Mouse (Mus musculus): ENCODE results near the gene Socs2. TPM values are rescaled to one million over a fixed set of nuclear protein-coding genes. Genes with fewer than 3 reads are reported as not detected.
A peak's percentile ranks its signal among the peaks of the same experiment; 100 is the strongest.

The Socs2 gene
- polyA plus RNA-seq, 1 experiment from 2014 or later, result 19.4 TPM

GRCm38 (mm10) chr10:95416361-95416684 lies 657 bp downstream of the Socs2 start:
- Histone ChIP-seq H3K27me3 (replicated peaks; ENCODE audit: control insufficient read depth, insufficient read depth, low read length) (peaks cover 36% of the 10 kb centered on the region), H3K4me3 (ENCODE audit: low read depth, low read length) (peak overlapping the region; percentile 78), H3K4me2 (peak overlapping the region; percentile 99), H3K36me3 (ENCODE audit: control insufficient read depth, insufficient read depth, low read length) (no peaks in the 10 kb centered on the region), H3K9ac (ENCODE audit: low read depth, low read length) (peak overlapping the region; percentile 85), H3K27ac (ENCODE audit: low read depth, low read length) (peak overlapping the region; percentile 79), H3K4me1 (replicated peaks; ENCODE audit: control insufficient read depth, insufficient read depth, low read length) (peaks cover 15% of the 10 kb centered on the region), H3K9me3 (ENCODE audit: control insufficient read depth, low read length) (no peaks in the 10 kb centered on the region)
- ATAC-seq (replicated peaks; ENCODE audit: low FRiP score) (peak; percentile 48), DNase-seq (ENCODE audit: low spot score) (no peak)
- under 1% methylated on average over 29 of the region's 34 CpGs for WGBS

- Histone ChIP-seq H3K27ac (ENCODE audit: low read depth, low read length) (no peak overlapping the region; the same call in 1 of the 2 replicates), H3K27me3 (replicated peaks; ENCODE audit: control insufficient read depth, insufficient read depth, low read length) (peaks cover 36% of the 10 kb centered on the region), H3K9ac (ENCODE audit: low read depth, low read length) (peak overlapping the region; percentile 85), H3K4me3 (ENCODE audit: low read depth, low read length) (peak overlapping the region; percentile 78), H3K4me2 (peak overlapping the region; percentile 99), H3K4me1 (replicated peaks; ENCODE audit: control insufficient read depth, insufficient read depth, low read length) (peaks cover 15% of the 10 kb centered on the region), H3K36me3 (ENCODE audit: control insufficient read depth, insufficient read depth, low read length) (no peaks in the 10 kb centered on the region), H3K9me3 (ENCODE audit: control insufficient read depth, low read length) (no peaks in the 10 kb centered on the region)
- WGBS, result under 1% methylated on average over 65 of the region's 65 CpGs
- DNase-seq (ENCODE audit: low spot score) (peak; percentile 71), ATAC-seq (replicated peaks; ENCODE audit: low FRiP score) (peak; percentile 13; the same call in 1 of the 2 replicates)
These were observed 1.2 kb downstream of the Socs2 start for GRCm38 (mm10) chr10:95415533-95416360.

GRCm38 (mm10) chr10:95415159-95415532 lies 1.8 kb downstream of the Socs2 start:
- 1% methylated on average over 15 of the region's 15 CpGs for WGBS
- H3K27me3 ChIP-seq (replicated peaks; ENCODE audit: control insufficient read depth, insufficient read depth, low read length), result peaks cover 36% of the 10 kb centered on the region
- H3K4me3 ChIP-seq (ENCODE audit: low read depth, low read length), result peak overlapping the region; percentile 78
- peaks cover 15% of the 10 kb centered on the region for H3K4me1 ChIP-seq (replicated peaks; ENCODE audit: control insufficient read depth, insufficient read depth, low read length)
- ATAC-seq (replicated peaks; ENCODE audit: low FRiP score) (no peak), DNase-seq (ENCODE audit: low spot score) (no peak)
- no peaks in the 10 kb centered on the region for H3K36me3 ChIP-seq (ENCODE audit: control insufficient read depth, insufficient read depth, low read length)
- peak overlapping the region; percentile 99 for H3K4me2 ChIP-seq
- H3K9me3 ChIP-seq (ENCODE audit: control insufficient read depth, low read length), result no peaks in the 10 kb centered on the region
- peak overlapping the region; percentile 85 for H3K9ac ChIP-seq (ENCODE audit: low read depth, low read length)
- H3K27ac ChIP-seq (ENCODE audit: low read depth, low read length), result no peak overlapping the region

- H3K9me3 ChIP-seq (ENCODE audit: control insufficient read depth, low read length), result no peaks in the 10 kb centered on the region
- no peaks in the 10 kb centered on the region for H3K36me3 ChIP-seq (ENCODE audit: control insufficient read depth, insufficient read depth, low read length)
- 1% methylated on average over 65 of the region's 65 CpGs for WGBS
- peaks cover 15% of the 10 kb centered on the region for H3K4me1 ChIP-seq (replicated peaks; ENCODE audit: control insufficient read depth, insufficient read depth, low read length)
- peak overlapping the region; percentile 78 for H3K4me3 ChIP-seq (ENCODE audit: low read depth, low read length)
- H3K27me3 ChIP-seq (replicated peaks; ENCODE audit: control insufficient read depth, insufficient read depth, low read length), result peaks cover 36% of the 10 kb centered on the region
- ATAC-seq (replicated peaks; ENCODE audit: low FRiP score), result no peak
- peak overlapping the region; percentile 99 for H3K4me2 ChIP-seq
- H3K27ac ChIP-seq (ENCODE audit: low read depth, low read length), result no peak overlapping the region
- H3K9ac ChIP-seq (ENCODE audit: low read depth, low read length), result peak overlapping the region; percentile 85
- DNase-seq (ENCODE audit: low spot score), result peak; percentile 52
These were observed 2.4 kb downstream of the Socs2 start for GRCm38 (mm10) chr10:95414316-95415158.

- Histone ChIP-seq H3K9ac (ENCODE audit: low read depth, low read length) (no peak overlapping the region), H3K4me2 (no peak overlapping the region), H3K36me3 (ENCODE audit: control insufficient read depth, insufficient read depth, low read length) (no peaks in the 10 kb centered on the region), H3K27me3 (replicated peaks; ENCODE audit: control insufficient read depth, insufficient read depth, low read length) (peaks cover 30% of the 10 kb centered on the region), H3K27ac (ENCODE audit: low read depth, low read length) (no peak overlapping the region), H3K9me3 (ENCODE audit: control insufficient read depth, low read length) (no peaks in the 10 kb centered on the region), H3K4me1 (replicated peaks; ENCODE audit: control insufficient read depth, insufficient read depth, low read length) (peaks cover 10% of the 10 kb centered on the region), H3K4me3 (ENCODE audit: low read depth, low read length) (no peak overlapping the region)
- 84% methylated on average over 9 of the region's 9 CpGs for WGBS
- no peak for ATAC-seq (replicated peaks; ENCODE audit: low FRiP score)
- no peak for DNase-seq (ENCODE audit: low spot score)
These were observed 5.8 kb downstream of the Socs2 start for GRCm38 (mm10) chr10:95411139-95411538.

GRCm38 (mm10) chr10:95410709-95411108 lies 6.3 kb downstream of the Socs2 start:
- DNase-seq (ENCODE audit: low spot score), result no peak
- 87% methylated on average over 7 of the region's 7 CpGs for WGBS
- Histone ChIP-seq H3K9ac (ENCODE audit: low read depth, low read length) (no peak overlapping the region), H3K4me1 (replicated peaks; ENCODE audit: control insufficient read depth, insufficient read depth, low read length) (peaks cover 10% of the 10 kb centered on the region), H3K36me3 (ENCODE audit: control insufficient read depth, insufficient read depth, low read length) (no peaks in the 10 kb centered on the region), H3K4me3 (ENCODE audit: low read depth, low read length) (no peak overlapping the region), H3K27ac (ENCODE audit: low read depth, low read length) (no peak overlapping the region), H3K9me3 (ENCODE audit: control insufficient read depth, low read length) (no peaks in the 10 kb centered on the region), H3K4me2 (no peak overlapping the region), H3K27me3 (replicated peaks; ENCODE audit: control insufficient read depth, insufficient read depth, low read length) (peaks cover 29% of the 10 kb centered on the region)
- ATAC-seq (replicated peaks; ENCODE audit: low FRiP score), result no peak

- Histone ChIP-seq H3K4me3 (ENCODE audit: low read depth, low read length) (no peak overlapping the region), H3K27me3 (replicated peaks; ENCODE audit: control insufficient read depth, insufficient read depth, low read length) (peaks cover 24% of the 10 kb centered on the region), H3K27ac (ENCODE audit: low read depth, low read length) (no peak overlapping the region), H3K9ac (ENCODE audit: low read depth, low read length) (no peak overlapping the region), H3K9me3 (ENCODE audit: control insufficient read depth, low read length) (no peaks in the 10 kb centered on the region), H3K4me1 (replicated peaks; ENCODE audit: control insufficient read depth, insufficient read depth, low read length) (peaks cover 9% of the 10 kb centered on the region), H3K4me2 (no peak overlapping the region), H3K36me3 (ENCODE audit: control insufficient read depth, insufficient read depth, low read length) (no peaks in the 10 kb centered on the region)
- DNase-seq (ENCODE audit: low spot score) (no peak), ATAC-seq (replicated peaks; ENCODE audit: low FRiP score) (no peak)
- whole genome bisulfite sequencing, result 88% methylated on average over 4 of the region's 4 CpGs
These were observed 6.8 kb downstream of the Socs2 start for GRCm38 (mm10) chr10:95410209-95410608.

GRCm38 (mm10) chr10:95409149-95409548 lies 7.8 kb downstream of the Socs2 start:
- WGBS, result 87% methylated on average over 7 of the region's 7 CpGs
- H3K4me3 ChIP-seq (ENCODE audit: low read depth, low read length), result no peak overlapping the region
- H3K27ac ChIP-seq (ENCODE audit: low read depth, low read length), result no peak overlapping the region
- peaks cover 13% of the 10 kb centered on the region for H3K27me3 ChIP-seq (replicated peaks; ENCODE audit: control insufficient read depth, insufficient read depth, low read length)
- DNase-seq (ENCODE audit: low spot score), result no peak
- no peaks in the 10 kb centered on the region for H3K36me3 ChIP-seq (ENCODE audit: control insufficient read depth, insufficient read depth, low read length)
- H3K9me3 ChIP-seq (ENCODE audit: control insufficient read depth, low read length), result no peaks in the 10 kb centered on the region
- no peak overlapping the region for H3K4me2 ChIP-seq
- no peak overlapping the region for H3K9ac ChIP-seq (ENCODE audit: low read depth, low read length)
- ATAC-seq (replicated peaks; ENCODE audit: low FRiP score), result no peak
- H3K4me1 ChIP-seq (replicated peaks; ENCODE audit: control insufficient read depth, insufficient read depth, low read length), result peaks cover 1% of the 10 kb centered on the region; the same call in 1 of the 2 replicates
